In genomic region chr7:5085512-5085911, GRCm38 (mm10) we compare ENCODE assay signal across 31 mouse cellular contexts. TPM values are rescaled to one million over a fixed set of nuclear protein-coding genes. Genes with fewer than 3 reads are reported as not detected.
DNase-seq lines count a peak whose midpoint lies in the region; ATAC-seq and TF ChIP-seq lines count a peak whose summit lies in the region.
"Had no signal": no experiment of that assay in that cellular context is flagged by ENCODE, and none has a peak within 500 bp of the region (broad histone marks: within the 10 kb centered on the region; RNA-seq: fewer than 3 reads in every experiment).

No protein-coding gene starts in this region.

- no peak overlapping the region for H3K27ac ChIP-seq in heart, embryonic 11.5 days (ENCODE audit: low read depth, low read length)
- no peak overlapping the region for H3K27ac ChIP-seq in CH12.LX (ENCODE audit: insufficient read depth, low read depth)
- peak overlapping the region; percentile 32 for H3K27ac ChIP-seq in small intestine, adult 2 months (ENCODE audit: insufficient read depth, low read depth, low read length)
- H3K27ac ChIP-seq: embryonic facial prominence, embryonic 10.5 days; embryonic facial prominence, embryonic 13.5 days; forebrain, embryonic 12.5 days; forebrain, embryonic 15.5 days; heart, embryonic 15.5 days; hindbrain, embryonic 10.5 days; hindbrain, embryonic 13.5 days had no signal

- TF ChIP-seq POLR2A in CH12.LX (IDR thresholded peaks at IDR 0.05; ENCODE audit: low read depth, low read length), result no peak
- TF ChIP-seq POLR2A in small intestine, adult 2 months (IDR thresholded peaks at IDR 0.05; ENCODE audit: low read depth, low read length), result no peak

- no peak for TF ChIP-seq RAD21 in CH12.LX (IDR thresholded peaks at IDR 0.05; ENCODE audit: low read depth, low read length)

- DNase-seq in heart, adult 11 months, result peak; percentile 79
- no peak for DNase-seq in CH12.LX (ENCODE audit: extremely low read depth)
- DNase-seq in left cerebral cortex, postnatal 36 days (ENCODE audit: low spot score in 2 of 2), result no peak
- DNase-seq in kidney, postnatal 36 days, result no peak
- DNase-seq: adrenal gland, postnatal 10 days; adrenal gland, postnatal 36 days; cerebellum, adult 18-20 months; cerebellum, adult 9-10 months; cerebellum, postnatal 25 days; embryo, embryonic 11 days; gastrocnemius, postnatal 25 days; heart, postnatal 10 days; heart, postnatal 36 days had no signal

- H3K9ac ChIP-seq in heart, embryonic 11.5 days (ENCODE audit: low read depth, low read length), result no peak overlapping the region
- H3K9ac ChIP-seq in CH12.LX (ENCODE audit: insufficient read depth, low read depth), result peak overlapping the region; percentile 61; the same call in 1 of the 2 replicates
- H3K9ac ChIP-seq: forebrain, embryonic 12.5 days; forebrain, embryonic 15.5 days; heart, embryonic 15.5 days; hindbrain, embryonic 13.5 days had no signal

- no peaks in the 10 kb centered on the region for H3K9me3 ChIP-seq in heart, embryonic 11.5 days (replicated peaks; ENCODE audit: control insufficient read depth, low read length)
- H3K9me3 ChIP-seq in CH12.LX (replicated peaks; ENCODE audit: low read length), result no peaks in the 10 kb centered on the region
- H3K9me3 ChIP-seq: embryonic facial prominence, embryonic 10.5 days; embryonic facial prominence, embryonic 13.5 days; forebrain, embryonic 12.5 days; forebrain, embryonic 15.5 days; heart, embryonic 12.5 days; heart, embryonic 15.5 days; hindbrain, embryonic 10.5 days; hindbrain, embryonic 13.5 days had no signal

- no peak for ATAC-seq in heart, embryonic 11.5 days (replicated peaks; ENCODE audit: insufficient number of reproducible peaks, low FRiP score, low TSS enrichment)
- ATAC-seq in common myeloid progenitor, adult 5-6 weeks (replicated peaks; ENCODE audit: low read depth, poor library complexity, severe bottlenecking), result peak; percentile 47
- ATAC-seq: forebrain, embryonic 15.5 days; hindbrain, embryonic 16.5 days; Patski had no signal

- no peak overlapping the region for H3K4me3 ChIP-seq in heart, embryonic 11.5 days (ENCODE audit: low read depth, low read length)
- H3K4me3 ChIP-seq in CH12.LX (replicated peaks in 1 of 3; ENCODE audit: low read depth in 2 of 3, low read length in 2 of 3, poor library complexity in 1 of 3), result no peak overlapping the region
- no peak overlapping the region for H3K4me3 ChIP-seq in small intestine, adult 2 months (ENCODE audit: low read depth, low read length)
- H3K4me3 ChIP-seq: embryonic facial prominence, embryonic 10.5 days; embryonic facial prominence, embryonic 13.5 days; erythroblast, embryonic 14.5 days; forebrain, embryonic 12.5 days; forebrain, embryonic 15.5 days; heart, embryonic 12.5 days; heart, embryonic 15.5 days; hindbrain, embryonic 10.5 days; hindbrain, embryonic 13.5 days had no signal

- H3K4me2 ChIP-seq in heart, embryonic 11.5 days, result no peak overlapping the region
- peak overlapping the region; percentile 30 for H3K4me2 ChIP-seq in CH12.LX (ENCODE audit: insufficient read depth, low read depth, poor library complexity, severe bottlenecking)
- H3K4me2 ChIP-seq: embryonic facial prominence, embryonic 13.5 days; forebrain, embryonic 12.5 days; forebrain, embryonic 15.5 days; heart, embryonic 12.5 days; heart, embryonic 15.5 days; hindbrain, embryonic 13.5 days had no signal

- H3K27me3 ChIP-seq in heart, embryonic 11.5 days (ENCODE audit: control insufficient read depth, insufficient read depth, low read length), result no peaks in the 10 kb centered on the region
- H3K27me3 ChIP-seq in CH12.LX (replicated peaks), result no peaks in the 10 kb centered on the region
- H3K27me3 ChIP-seq in small intestine, adult 2 months (ENCODE audit: control insufficient read depth, insufficient read depth, low read length), result no peaks in the 10 kb centered on the region
- H3K27me3 ChIP-seq: embryonic facial prominence, embryonic 13.5 days; forebrain, embryonic 12.5 days; forebrain, embryonic 15.5 days; heart, embryonic 12.5 days; heart, embryonic 15.5 days; hindbrain, embryonic 13.5 days; Patski had no signal

- intact Hi-C loops in left cerebral cortex, postnatal 36 days (cut with DNase I), result loop anchor here (10.0 kb wide), 1 partner anchor 1441 kb away; the partner anchor contains the start of gene Cnot3

- TF ChIP-seq EP300 in CH12.LX (IDR thresholded peaks at IDR 0.05; ENCODE audit: low read length), result no peak

- WGBS in heart, embryonic 11.5 days (ENCODE audit: insufficient replicate concordance), result 68% methylated on average over 1 of the region's 1 CpGs
- 93% methylated on average over 1 of the region's 1 CpGs for WGBS in small intestine, adult 2 months

- no peak for TF ChIP-seq CTCF in CH12.LX (conservative IDR thresholded peaks at IDR 0.05 in 1 of 2, IDR thresholded peaks at IDR 0.05 in 1 of 2; ENCODE audit: low read depth in 2 of 2, low read length in 2 of 2)
- TF ChIP-seq CTCF in small intestine, adult 2 months (IDR thresholded peaks at IDR 0.05; ENCODE audit: extremely low read depth, insufficient read length, insufficient replicate concordance, low read depth, low read length), result no peak

- in situ Hi-C loops in CH12.LX (cut with MboI; ENCODE audit: low pct_ligation_motif_present, low pct_unique_long_range_greater_than_20kb, low sequenced_read_pairs), result no loop called here

- peaks cover 15% of the 10 kb centered on the region for H3K4me1 ChIP-seq in heart, embryonic 11.5 days (ENCODE audit: control insufficient read depth, insufficient read depth, low read length)
- H3K4me1 ChIP-seq in CH12.LX (ENCODE audit: control insufficient read depth in 1 of 2, insufficient read depth in 2 of 2), result peaks cover 7 to 50% of the 10 kb centered on the region in 2 experiments
- peaks cover 40% of the 10 kb centered on the region for H3K4me1 ChIP-seq in small intestine, adult 2 months (ENCODE audit: control insufficient read depth, insufficient read depth, insufficient read length, low read length)

- dilution Hi-C loops in CH12.LX (cut with MboI; ENCODE audit: extremely low pct_ligation_motif_present, extremely low pct_unique_long_range_greater_than_20kb, low sequenced_read_pairs), result no loop called here

- H3K36me3 ChIP-seq in heart, embryonic 11.5 days (ENCODE audit: control insufficient read depth, insufficient read depth, low read length), result peaks cover 18% of the 10 kb centered on the region; the same call in 1 of the 2 replicates
- H3K36me3 ChIP-seq in CH12.LX (replicated peaks in 1 of 2; ENCODE audit: control insufficient read depth in 1 of 2, insufficient read depth in 1 of 2, low read length in 1 of 2), result peaks cover 44 to 64% of the 10 kb centered on the region in 2 experiments
- H3K36me3 ChIP-seq in small intestine, adult 2 months (ENCODE audit: control insufficient read depth, insufficient read depth, low read length), result peaks cover 40% of the 10 kb centered on the region

- peaks cover 86% of the 10 kb centered on the region for H3K79me2 ChIP-seq in CH12.LX (replicated peaks; ENCODE audit: control insufficient read depth, extremely low read depth, insufficient read depth, poor library complexity, severe bottlenecking)

TF ChIP-seq in CH12.LX, 34 proteins besides CTCF, POLR2A, EP300 and RAD21 (continues in another document):
- TF ChIP-seq ZMIZ1 (IDR thresholded peaks at IDR 0.05; ENCODE audit: low read depth, low read length) (no peak), PAX5 (IDR thresholded peaks at IDR 0.05; ENCODE audit: low read length) (no peak), SMC3 (IDR thresholded peaks at IDR 0.05; ENCODE audit: low read depth, low read length) (no peak), NRF1 (IDR thresholded peaks at IDR 0.05; ENCODE audit: low read depth, low read length) (no peak), KAT2A (IDR thresholded peaks at IDR 0.05; ENCODE audit: insufficient replicate concordance, low read length) (no peak), BHLHE40 (IDR thresholded peaks at IDR 0.05; ENCODE audit: low read depth, low read length) (no peak)

RNA-seq across cellular contexts. Expression of gene Epn1, which starts 5.5 kb away (rescaled TPM):
- 47.0 and 48.1 TPM in 2 replicates for polyA plus RNA-seq in heart, embryonic 11.5 days (2014; fragmentation: Nextera tagmentation; extraction: Ambion mirVana)
- total RNA-seq in CH12.LX (2012; rRNA removed) (68.9 and 72.9 TPM in 2 replicates), CH12.LX (2014; rRNA removed) (41.9 and 46.8 TPM in 2 replicates)
- 97.2 and 101 TPM in 2 replicates for polyA plus RNA-seq in CH12.LX (2012; ENCODE audit: insufficient read length, low read depth)
- total RNA-seq in common myeloid progenitor, adult 5-6 weeks (2017), result 42.9 and 53.0 TPM in 2 replicates
- polyA plus RNA-seq in small intestine, adult 2 months (2012; rRNA removed), result 240 and 483 TPM in 2 replicates
- 100 to 1,000 TPM; 435 to 530 TPM for total RNA-seq in left cerebral cortex, postnatal 36 days (2021)

RNA-seq across cellular contexts. Expression of gene U2af2, which starts 23.6 kb away (rescaled TPM):
- polyA plus RNA-seq in heart, embryonic 11.5 days (2014; fragmentation: Nextera tagmentation; extraction: Ambion mirVana), result 84.0 and 85.5 TPM in 2 replicates
- total RNA-seq in CH12.LX (2012; rRNA removed) (295 and 358 TPM in 2 replicates), CH12.LX (2014; rRNA removed) (282 and 293 TPM in 2 replicates)
- polyA plus RNA-seq in CH12.LX (2012; ENCODE audit: insufficient read length, low read depth), result 449 and 469 TPM in 2 replicates
- 220 and 260 TPM in 2 replicates for total RNA-seq in common myeloid progenitor, adult 5-6 weeks (2017)
- polyA plus RNA-seq in small intestine, adult 2 months (2012; rRNA removed), result 76.6 and 150 TPM in 2 replicates
- total RNA-seq in left cerebral cortex, postnatal 36 days (2021), result 100 to 1,000 TPM; 162 to 183 TPM

RNA-seq across cellular contexts. Expression of gene Rfpl4, which starts 31.2 kb away (rescaled TPM):
- polyA plus RNA-seq in heart, embryonic 11.5 days (2014; fragmentation: Nextera tagmentation; extraction: Ambion mirVana), result not detected in 2 replicates
- total RNA-seq in CH12.LX (2012; rRNA removed) (not detected in 2 replicates), CH12.LX (2014; rRNA removed) (not detected in 2 replicates)
- not detected in 2 replicates for polyA plus RNA-seq in CH12.LX (2012; ENCODE audit: insufficient read length, low read depth)
- not detected in 2 replicates for total RNA-seq in common myeloid progenitor, adult 5-6 weeks (2017)
- not detected in 2 replicates for polyA plus RNA-seq in small intestine, adult 2 months (2012; rRNA removed)
- total RNA-seq in left cerebral cortex, postnatal 36 days (2021), result not detected
- total RNA-seq: adrenal gland, postnatal 10 days; gastrocnemius, adult 8-10 months; gastrocnemius, postnatal 25 days; granulocyte monocyte progenitor cell, adult 5-6 weeks; heart, adult 8-10 months; heart, postnatal 10 days; heart, postnatal 36 days had no signal
- polyA plus RNA-seq: cortical plate, adult 2 months; embryonic facial prominence, embryonic 10.5 days; embryonic facial prominence, embryonic 13.5 days; erythroblast, embryonic 14.5 days; forebrain, embryonic 12.5 days; forebrain, embryonic 15.5 days; heart, embryonic 12.5 days; heart, embryonic 15.5 days; hindbrain, embryonic 10.5 days; hindbrain, embryonic 13.5 days; hindbrain, embryonic 16.5 days; Patski had no signal

RNA-seq across cellular contexts. Expression of gene Zfp580, which starts 34.2 kb away (rescaled TPM):
- 14.7 and 17.8 TPM in 2 replicates for polyA plus RNA-seq in heart, embryonic 11.5 days (2014; fragmentation: Nextera tagmentation; extraction: Ambion mirVana)
- total RNA-seq in CH12.LX (2012; rRNA removed) (1.6 and 2.6 TPM in 2 replicates), CH12.LX (2014; rRNA removed) (1.2 TPM in 2 replicates)
- polyA plus RNA-seq in CH12.LX (2012; ENCODE audit: insufficient read length, low read depth), result 9.4 and 15.6 TPM in 2 replicates
- total RNA-seq in common myeloid progenitor, adult 5-6 weeks (2017), result 1.8 and 3.6 TPM in 2 replicates
- polyA plus RNA-seq in small intestine, adult 2 months (2012; rRNA removed), result 12.2 and 17.6 TPM in 2 replicates
- total RNA-seq in left cerebral cortex, postnatal 36 days (2021), result 10 to 100 TPM; 27.4 to 35.7 TPM

RNA-seq across cellular contexts. Expression of gene Rasl2-9, which starts 40.2 kb away (rescaled TPM):
- polyA plus RNA-seq in heart, embryonic 11.5 days (2014; fragmentation: Nextera tagmentation; extraction: Ambion mirVana), result 1.3 and 1.8 TPM in 2 replicates
- total RNA-seq in CH12.LX (2012; rRNA removed) (2.9 and 3.9 TPM in 2 replicates), CH12.LX (2014; rRNA removed) (3.8 and 4.2 TPM in 2 replicates)
- 2.6 and 2.9 TPM in 2 replicates for polyA plus RNA-seq in CH12.LX (2012; ENCODE audit: insufficient read length, low read depth)
- not detected in 2 replicates for total RNA-seq in common myeloid progenitor, adult 5-6 weeks (2017)
- 0.09 and 0.43 TPM in 2 replicates for polyA plus RNA-seq in small intestine, adult 2 months (2012; rRNA removed)
- under 1 TPM; 0.32 to 0.68 TPM for total RNA-seq in left cerebral cortex, postnatal 36 days (2021)
- total RNA-seq: granulocyte monocyte progenitor cell, adult 5-6 weeks had no signal
- polyA plus RNA-seq: erythroblast, embryonic 14.5 days; forebrain, embryonic 15.5 days had no signal
